Mouse (Mus musculus) brain, embryonic 14.5 days (tissue): ENCODE measurements at regions not wholly inside any gene's neighbourhood (a gene's known extent, or its start where the extent isn't known, plus 50 kb on each side); places are given as distances from the start of the nearest gene placed in this dataset.

Experiments
- CTCF ChIP-seq: fragments of 200-500 bp; IDR thresholded peaks from 2 replicates; pipeline ENCODE4 v1.5.1; 2012; ENCODE audit warnings: inconsistent platforms, mild to moderate bottlenecking, moderate library complexity, borderline replicate concordance; ENCODE audit not compliant: insufficient read depth, insufficient read length; ENCODE audit errors: extremely low read depth
- POLR2A ChIP-seq: fragments of 200-500 bp; IDR thresholded peaks from 2 replicates; pipeline ENCODE4 v1.6.1; 2012; ENCODE audit warnings: mild to moderate bottlenecking, inconsistent platforms, borderline replicate concordance; ENCODE audit not compliant: poor library complexity, insufficient read depth, insufficient read length, severe bottlenecking; ENCODE audit errors: extremely low read depth

GRCm38 (mm10) chr4:92396421-92397232 lies 205.1 kb upstream of the Gm12666 start:
- TF ChIP-seq CTCF, result no peak
- no peak for TF ChIP-seq POLR2A
